Mouse (Mus musculus) T-helper 17 cell (primary cell): ENCODE results near the gene Pold2.

Experiments
- in situ Hi-C, 2 experiments: fragments of 300-600 bp; cut with MboI, MseI; formaldehyde crosslinking; loops; 1 replicate in 1 of 2; 2 replicates in 1 of 2; pipeline ENCODE4 v1.15.1; 2025; ENCODE audit warnings: high pct_unique_total_duplicates in 2 of 2

Pold2 gene

GRCm38 (mm10) chr11:5859883-5860550, 18.1 kb downstream of the Pold2 start:
- in situ Hi-C loops: loop anchor here in 1 of 2 experiments (5.0 kb wide), 1 partner anchor 63 kb away; no protein-coding TSS in a partner anchor

DNA sequence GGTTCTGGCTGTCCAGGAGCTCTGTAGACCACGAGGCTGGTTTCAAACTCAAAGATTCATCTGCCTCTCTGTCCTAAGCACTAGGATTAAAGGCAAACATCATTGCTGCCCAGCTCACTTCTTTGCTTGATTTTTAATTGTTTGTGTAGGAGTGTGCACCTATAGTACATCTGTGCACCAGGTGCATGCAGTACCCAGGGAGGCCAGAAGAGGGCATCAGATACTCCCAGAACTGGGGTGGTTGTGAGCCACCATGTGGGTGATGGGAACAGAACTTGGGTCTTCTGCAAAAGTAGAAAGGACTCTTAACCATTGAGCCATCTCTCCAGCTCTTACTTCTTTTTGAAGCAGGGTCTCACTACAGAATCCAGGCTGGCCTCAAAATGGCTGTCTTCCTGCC, 19.4 kb downstream of the Pold2 start:
- in situ Hi-C loops: loop anchor here in 1 of 2 experiments (5.0 kb wide), 1 partner anchor 61 kb away; no protein-coding TSS in a partner anchor

DNA sequence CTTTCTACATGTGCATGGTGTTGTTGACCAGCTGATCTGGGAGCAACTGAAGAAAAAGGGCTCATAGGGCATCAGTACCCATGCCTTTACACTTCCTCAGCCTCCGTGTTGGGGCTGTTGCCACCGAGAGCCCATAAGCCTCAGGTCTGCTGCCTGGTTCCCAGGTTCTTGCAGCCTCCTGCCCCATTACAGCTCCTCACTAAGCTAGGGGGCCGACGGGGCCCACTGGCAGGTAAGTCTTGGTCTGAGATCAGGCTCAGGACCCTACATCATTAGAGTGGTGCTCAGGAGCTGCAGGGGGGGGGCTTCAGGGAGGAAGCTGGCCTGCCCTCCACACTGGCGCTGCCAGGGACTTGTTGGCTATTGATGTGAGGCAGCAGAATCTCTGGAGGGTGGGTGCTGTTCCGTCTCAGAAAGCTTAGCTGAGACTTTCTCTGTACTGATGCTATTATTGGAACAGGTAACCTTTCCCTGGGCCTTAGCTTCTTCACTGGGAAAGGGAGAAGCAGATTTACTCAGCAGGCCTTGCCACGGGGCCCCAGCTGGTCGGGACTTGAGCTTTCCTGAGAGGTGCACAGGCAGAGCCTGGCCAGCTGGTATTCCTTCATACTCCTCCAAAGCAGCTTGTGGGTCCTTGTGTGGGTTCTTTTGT, 21.5 kb downstream of the Pold2 start:
- in situ Hi-C loops: loop anchor here in 1 of 2 experiments (5.0 kb wide), 1 partner anchor 59 kb away; no protein-coding TSS in a partner anchor

GRCm38 (mm10) chr11:5855902-5856301, 22.2 kb downstream of the Pold2 start:
- in situ Hi-C loops: loop anchor here in 1 of 2 experiments (5.0 kb wide), 1 partner anchor 59 kb away; no protein-coding TSS in a partner anchor

GRCm38 (mm10) chr11:5855481-5855880, 22.6 kb downstream of the Pold2 start:
- in situ Hi-C loops: loop anchor here in 1 of 2 experiments (5.0 kb wide), 1 partner anchor 58 kb away; no protein-coding TSS in a partner anchor

GRCm38 (mm10) chr11:5852314-5852713, 25.8 kb downstream of the Pold2 start:
- in situ Hi-C loops: no loop called here

DNA sequence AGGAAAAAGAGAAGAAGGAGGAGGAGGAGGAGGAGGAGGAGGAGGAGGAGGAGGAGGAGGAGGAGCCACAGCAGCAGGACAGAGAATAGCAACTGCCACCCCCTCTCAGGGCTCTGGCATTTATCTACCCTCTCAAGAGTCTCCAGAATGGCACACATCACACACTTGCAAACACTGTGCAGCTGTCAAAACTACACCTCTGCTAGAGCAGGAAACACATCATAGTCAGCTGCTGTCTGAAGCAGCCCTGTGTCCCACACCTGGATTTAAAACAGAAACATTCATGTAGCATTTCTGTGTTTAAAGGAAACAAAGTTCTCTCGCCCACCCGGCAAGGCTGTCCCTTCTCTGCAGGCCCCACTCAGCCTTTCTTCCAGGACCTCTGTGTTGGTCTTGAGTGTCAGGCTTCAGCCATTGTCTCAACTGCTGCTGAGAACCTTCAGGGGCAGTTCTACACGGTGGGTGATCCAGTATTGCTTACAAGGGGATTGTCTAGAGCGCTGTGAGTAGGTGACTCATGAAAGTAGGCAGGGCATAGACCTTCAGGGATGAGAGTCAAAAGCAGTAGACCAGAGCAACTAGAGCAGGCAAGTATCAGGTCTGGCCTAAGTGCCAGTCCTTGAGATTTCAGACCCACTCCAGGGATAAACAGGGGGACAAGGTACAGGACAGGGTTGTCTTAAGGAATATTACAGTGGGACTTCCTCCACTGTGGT, 26.9 kb downstream of the Pold2 start:
- in situ Hi-C loops: no loop called here

DNA sequence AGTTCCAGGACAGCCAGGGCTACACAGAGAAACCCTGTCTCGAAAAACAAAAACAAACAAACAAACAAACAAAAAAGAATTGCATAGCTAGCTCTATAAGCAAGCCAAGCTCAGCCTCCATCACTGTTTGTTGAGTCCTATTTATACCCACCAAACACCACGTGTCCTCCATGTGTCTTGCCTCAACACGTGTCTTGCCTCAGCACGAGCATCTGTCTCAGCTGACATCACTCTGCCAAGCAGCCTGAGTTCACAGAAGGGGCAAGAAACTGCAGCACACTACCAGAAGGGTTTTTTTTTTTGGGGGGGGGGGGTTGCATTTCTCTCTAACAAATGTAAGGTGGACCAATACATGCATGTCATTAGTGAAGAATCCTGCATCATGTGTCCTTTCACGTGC, 27.6 kb downstream of the Pold2 start:
- in situ Hi-C loops: no loop called here

- in situ Hi-C loops: no loop called here
Measured at GRCm38 (mm10) chr11:5849316-5849715, 28.8 kb downstream of the Pold2 start.

DNA sequence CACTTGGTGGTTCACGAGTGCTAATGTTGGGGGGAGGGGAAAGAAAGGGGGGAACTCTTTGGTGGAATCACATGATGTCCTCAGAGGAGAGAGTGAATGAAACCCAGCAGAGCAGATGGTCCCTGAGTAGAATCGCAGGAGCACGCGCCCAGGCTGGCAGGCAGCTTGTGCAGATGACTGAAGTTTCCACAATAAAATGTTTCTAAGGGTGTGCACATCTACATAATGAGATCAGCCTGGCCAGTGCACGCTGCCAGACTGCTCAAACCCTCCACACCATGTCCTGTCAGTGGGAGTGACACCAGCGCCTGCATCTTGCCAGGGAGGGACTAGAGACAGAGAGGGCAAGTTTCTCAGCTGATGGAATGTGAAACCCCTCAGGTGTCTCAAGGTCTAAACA, 29.4 kb downstream of the Pold2 start:
- in situ Hi-C loops: no loop called here

DNA sequence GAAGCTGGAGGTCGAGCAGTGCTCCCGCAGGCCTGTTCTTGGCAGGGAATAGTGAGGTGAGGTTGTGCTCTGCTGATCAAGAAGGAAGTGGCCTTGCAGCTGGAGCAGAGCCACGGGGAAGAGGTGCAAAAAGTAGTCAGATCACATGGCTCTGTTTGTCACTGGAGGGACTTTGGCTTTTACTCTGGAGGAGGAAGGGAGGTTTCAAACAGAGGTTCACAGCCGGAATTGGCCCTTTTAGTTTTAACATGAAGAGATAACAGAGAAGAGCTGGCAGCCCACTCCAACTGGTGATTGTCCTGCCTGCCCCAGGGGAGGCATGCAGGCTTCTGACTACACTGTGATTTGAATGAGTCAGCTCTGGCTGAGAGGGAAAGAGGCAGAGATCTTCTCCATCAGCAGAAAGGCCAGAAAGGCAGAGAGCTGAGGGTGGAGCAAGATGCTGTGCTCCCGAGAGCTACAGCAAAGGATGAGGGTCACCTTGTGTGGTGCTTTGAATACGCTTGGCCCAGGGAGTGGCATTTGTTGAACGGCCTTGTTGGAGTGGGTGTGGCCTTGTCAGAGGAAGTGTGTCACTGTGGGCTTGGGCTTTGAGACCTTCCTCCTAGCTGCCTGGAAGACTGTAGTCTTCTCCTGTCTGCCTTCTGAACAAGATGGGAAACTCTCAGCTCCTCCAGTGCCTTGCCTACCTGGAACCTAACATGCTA, 31.3 kb downstream of the Pold2 start:
- in situ Hi-C loops: no loop called here

DNA sequence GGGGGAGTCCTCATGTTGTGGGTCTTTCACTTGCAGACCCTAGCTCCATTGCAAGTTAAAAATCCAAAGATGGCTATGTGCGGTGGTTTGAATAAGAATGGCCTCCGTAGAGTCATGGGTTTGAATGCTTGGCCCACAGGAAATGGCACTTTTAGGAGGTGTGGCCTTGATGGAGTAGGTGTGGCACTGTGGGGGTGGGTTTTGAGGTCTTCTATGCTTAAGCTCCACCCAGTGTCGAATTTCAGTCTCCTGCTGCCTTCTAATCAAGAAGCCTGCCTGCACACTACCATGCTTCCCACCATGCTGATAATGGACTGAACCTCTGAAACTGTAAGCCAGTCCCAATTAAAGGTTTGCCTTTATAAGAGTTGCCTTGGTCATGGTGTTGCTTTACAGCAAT, 35.0 kb downstream of the Pold2 start:
- in situ Hi-C loops: no loop called here

DNA sequence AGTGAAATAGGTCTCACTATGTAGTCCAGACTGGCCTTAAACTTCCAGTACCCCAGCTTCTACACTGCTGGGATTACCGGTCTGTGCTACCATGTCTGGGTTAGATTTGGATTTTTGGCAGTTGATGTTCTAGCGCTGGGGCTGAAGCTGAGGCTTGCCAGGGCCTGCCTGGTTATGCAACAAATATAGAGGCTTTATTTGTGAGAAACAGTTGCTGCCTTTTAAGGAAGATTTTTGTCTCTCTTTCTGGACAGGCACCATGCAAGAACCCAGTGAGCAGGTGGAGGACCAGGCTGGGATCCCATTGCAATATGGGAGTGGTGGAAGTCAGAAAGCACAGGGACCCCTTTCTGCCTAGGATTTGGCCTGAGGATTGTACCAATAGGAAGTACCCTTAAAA, 36.3 kb downstream of the Pold2 start:
- in situ Hi-C loops: no loop called here

DNA sequence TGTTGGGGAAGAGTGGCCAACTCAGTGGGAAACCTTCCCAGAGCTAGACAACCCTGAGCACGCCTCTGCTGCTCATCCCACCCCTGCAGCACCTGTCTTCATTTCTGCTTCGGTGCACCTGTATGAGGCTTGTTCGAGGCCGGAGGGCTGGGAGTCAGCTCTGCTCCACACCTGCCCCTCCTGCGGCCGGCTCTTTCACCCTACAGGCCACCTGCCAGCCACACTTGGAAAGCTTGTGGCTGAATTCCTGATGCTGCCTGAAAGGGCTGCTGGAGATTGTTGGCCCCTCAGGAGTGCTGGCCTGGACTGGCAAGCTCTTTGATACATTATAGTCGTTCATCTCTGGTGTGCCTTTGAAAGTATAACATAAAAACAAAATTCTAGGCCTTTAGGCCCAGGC, 37.7 kb downstream of the Pold2 start:
- in situ Hi-C loops: no loop called here

GRCm38 (mm10) chr11:5837251-5838246, 40.5 kb downstream of the Pold2 start, which contains the start of gene Polm:
TSS of gene Polm (minus strand) at chr11:5838016.
- in situ Hi-C loops: no loop called here

DNA sequence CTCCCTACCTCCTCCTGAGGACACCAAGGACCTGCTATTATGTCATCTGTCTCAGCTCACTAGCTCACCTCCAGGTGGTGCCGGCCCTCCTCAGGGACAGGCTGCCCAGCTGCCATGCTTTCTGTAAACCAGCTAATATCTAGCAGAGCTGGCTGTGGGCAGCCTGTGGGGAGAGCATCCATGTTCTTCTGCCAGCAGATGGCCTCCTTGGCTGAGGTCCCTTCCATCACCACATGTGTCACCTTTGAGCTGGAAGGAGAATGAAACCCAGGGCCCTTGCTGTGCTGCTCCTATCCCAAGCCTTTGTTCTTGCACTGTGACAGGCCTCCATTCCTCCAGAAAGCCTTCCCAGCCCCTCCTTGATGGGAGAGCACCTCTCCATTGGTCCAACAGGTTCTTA, 42.0 kb downstream of the Pold2 start:
- in situ Hi-C loops: no loop called here

- in situ Hi-C loops: no loop called here
Measured at GRCm38 (mm10) chr11:5835057-5835456, 43.0 kb downstream of the Pold2 start.

DNA sequence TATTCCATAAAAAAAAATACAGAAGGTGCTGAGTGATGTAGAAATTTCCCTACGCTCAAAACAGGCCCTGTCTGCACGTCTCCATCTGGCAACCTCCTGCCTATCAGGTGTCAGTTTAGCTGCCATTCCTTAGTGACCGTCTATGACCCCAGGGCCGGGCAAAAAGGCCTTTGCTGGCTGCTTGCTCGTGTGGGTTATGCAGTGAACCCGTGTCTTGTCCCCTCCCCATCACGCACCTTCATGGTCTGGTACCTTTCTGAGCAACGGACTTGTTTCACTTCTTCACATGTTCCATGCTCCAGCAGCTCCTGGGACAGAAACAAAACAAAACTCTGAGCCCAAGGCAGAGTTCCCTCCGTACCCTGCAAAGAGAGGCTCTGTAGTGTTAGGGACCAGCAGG, 43.6 kb downstream of the Pold2 start:
- in situ Hi-C loops: no loop called here

DNA sequence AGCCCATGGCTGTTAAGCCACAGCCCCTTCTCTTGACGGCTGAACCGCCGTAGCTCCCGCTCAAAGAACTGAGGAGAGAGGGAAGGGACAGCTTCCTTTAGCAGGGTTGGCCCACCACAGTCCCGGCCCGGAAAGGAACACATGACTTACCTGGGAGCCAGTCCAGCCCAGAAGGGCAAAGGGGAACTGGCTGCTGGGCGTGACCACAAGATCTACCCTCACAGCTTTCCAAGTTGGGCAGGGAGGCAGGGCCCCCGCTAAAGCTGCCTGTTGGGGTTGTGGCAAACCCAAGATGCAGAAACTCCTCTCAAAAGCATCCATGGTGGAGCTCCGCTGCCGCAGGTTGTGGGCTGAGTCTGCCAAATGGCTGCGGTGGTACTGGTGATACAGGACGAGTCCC, 48.8 kb downstream of the Pold2 start:
- in situ Hi-C loops: no loop called here

GRCm38 (mm10) chr11:5828509-5829191, 49.4 kb downstream of the Pold2 start:
- in situ Hi-C loops: no loop called here
